Mouse (Mus musculus): ENCODE data around the gene Agl. TPM values are rescaled to one million over a fixed set of nuclear protein-coding genes. Genes with fewer than 3 reads are reported as not detected.
A peak's percentile ranks its signal among the peaks of the same experiment; 100 is the strongest.
"Not testable (repeated sequence)": the region's sequence is repeated elsewhere in the genome, so short reads cannot be mapped to it uniquely, and the experiment has no call there.

Agl gene
- polyA plus RNA-seq, 2 experiments from 2014 or later, result 1.8 to 2.6 TPM

- no peak for ATAC-seq
Measured at GRCm38 (mm10) chr3:116815916-116816315, 8.0 kb upstream of the Agl start.

- ATAC-seq, result no peak
Measured at GRCm38 (mm10) chr3:116815305-116815797, 7.4 kb upstream of the Agl start.

GRCm38 (mm10) chr3:116812946-116813345 lies 5.0 kb upstream of the Agl start:
- ATAC-seq, result no peak

- not testable (repeated sequence) for ATAC-seq
Measured at GRCm38 (mm10) chr3:116810351-116810750, 2.4 kb upstream of the Agl start.

- ATAC-seq, result no peak
Measured at GRCm38 (mm10) chr3:116809221-116809620, 1.3 kb upstream of the Agl start.

GRCm38 (mm10) chr3:116808507-116809217 lies 696 bp upstream of the Agl start:
- ATAC-seq, result peak; percentile 17

- ATAC-seq, result no peak
Measured at GRCm38 (mm10) chr3:116805866-116806265, 2.1 kb downstream of the Agl start.

GRCm38 (mm10) chr3:116804746-116805285 lies 3.1 kb downstream of the Agl start:
- ATAC-seq, result no peak

GRCm38 (mm10) chr3:116801755-116802154 lies 6.2 kb downstream of the Agl start:
- ATAC-seq, result no peak

- no peak for ATAC-seq
Measured at GRCm38 (mm10) chr3:116798821-116799510, 9.0 kb downstream of the Agl start.

- no peak for ATAC-seq
Measured at GRCm38 (mm10) chr3:116788851-116789250, 19.1 kb downstream of the Agl start.

GRCm38 (mm10) chr3:116786543-116786942 lies 21.4 kb downstream of the Agl start:
- no peak for ATAC-seq

- ATAC-seq, result no peak
Measured at GRCm38 (mm10) chr3:116785820-116786219, 22.1 kb downstream of the Agl start.

GRCm38 (mm10) chr3:116784811-116785210 lies 23.2 kb downstream of the Agl start:
- ATAC-seq, result no peak

- no peak for ATAC-seq
Measured at GRCm38 (mm10) chr3:116784290-116784689, 23.7 kb downstream of the Agl start.

GRCm38 (mm10) chr3:116776961-116777360 lies 31.0 kb downstream of the Agl start:
- no peak for ATAC-seq

GRCm38 (mm10) chr3:116773836-116774235 lies 34.1 kb downstream of the Agl start:
- ATAC-seq, result no peak

GRCm38 (mm10) chr3:116771597-116771996 lies 36.4 kb downstream of the Agl start:
- ATAC-seq, result no peak

- ATAC-seq, result peak; percentile 85
Measured at GRCm38 (mm10) chr3:116766963-116767362, 41.0 kb downstream of the Agl start.

GRCm38 (mm10) chr3:116752818-116753217 lies 55.1 kb downstream of the Agl start:
- no peak for ATAC-seq

- ATAC-seq, result peak; percentile 87
Measured at GRCm38 (mm10) chr3:116751191-116751860, 56.6 kb downstream of the Agl start.

- no peak for ATAC-seq
Measured at GRCm38 (mm10) chr3:116748391-116749170, 59.4 kb downstream of the Agl start.
